In the genomic region with DNA sequence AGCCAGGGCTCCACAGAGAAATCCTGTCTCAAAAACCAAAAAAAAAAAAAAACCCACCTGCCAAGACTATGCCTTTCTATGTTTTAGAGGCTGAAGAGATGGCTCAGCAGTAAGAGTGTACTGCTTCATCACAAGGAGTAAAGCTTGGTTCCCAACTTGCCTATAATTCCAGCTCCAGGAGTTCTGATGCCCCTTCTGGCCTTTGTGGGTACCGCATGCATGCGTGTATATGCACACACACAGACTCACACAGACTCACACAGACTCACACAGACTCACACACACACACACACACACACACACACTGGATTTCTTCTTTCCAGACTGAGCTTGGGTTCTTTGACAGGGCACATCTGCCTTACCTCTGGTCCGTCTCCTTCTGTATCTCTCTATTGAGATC, we compare ENCODE assay signal across 1 mouse cellular context.
TF ChIP-seq lines count a peak whose summit lies in the region.

No protein-coding gene starts in this region.

TF ChIP-seq in MEL, 35 proteins besides CTCF, POLR2A, EP300 and RAD21 (continued from another document):
- TF ChIP-seq E2F4 (IDR thresholded peaks at IDR 0.05; ENCODE audit: borderline replicate concordance, low read depth, low read length): no peak
- no peak for TF ChIP-seq MAZ (IDR thresholded peaks at IDR 0.05; ENCODE audit: low read depth, low read length)
- TF ChIP-seq ZNF384 (IDR thresholded peaks at IDR 0.05; ENCODE audit: low read depth, low read length): no peak
- TF ChIP-seq TAL1 (IDR thresholded peaks at IDR 0.05; ENCODE audit: low read length): no peak
